Comparison of ENCODE assay signal across 32 mouse cellular contexts in genomic region chr9:106137671-106138216, GRCm38 (mm10). TPM values are rescaled to one million over a fixed set of nuclear protein-coding genes. Genes with fewer than 3 reads are reported as not detected.
DNase-seq lines count a peak whose midpoint lies in the region; ATAC-seq and TF ChIP-seq lines count a peak whose summit lies in the region.
"Had no signal": no experiment of that assay in that cellular context is flagged by ENCODE, and none has a peak within 500 bp of the region (broad histone marks: within the 10 kb centered on the region; RNA-seq: fewer than 3 reads in every experiment).

No protein-coding gene starts in this region.

- H3K27ac ChIP-seq in liver, adult 2 months (replicated peaks; ENCODE audit: insufficient read depth, low read depth, low read length) = no peak overlapping the region
- no peak overlapping the region for H3K27ac ChIP-seq in liver, embryonic 11.5 days (ENCODE audit: low read depth, low read length)
- H3K27ac ChIP-seq in cerebellum, adult 2 months (ENCODE audit: insufficient read depth, low read length) = no peak overlapping the region
- H3K27ac ChIP-seq in hindbrain, embryonic 14.5 days = no peak overlapping the region
- no peak overlapping the region for H3K27ac ChIP-seq in hindbrain, embryonic 12.5 days
- H3K27ac ChIP-seq: forebrain, embryonic 10.5 days; hindbrain, embryonic 15.5 days; layer of hippocampus, adult 2 months; left cerebral cortex, adult 2 months; liver, embryonic 14.5 days; macrophage; midbrain, embryonic 15.5 days; stomach, embryonic 15.5 days had no signal

- no peaks in the 10 kb centered on the region for H3K27me3 ChIP-seq in liver, adult 2 months (ENCODE audit: control insufficient read depth, insufficient read depth, low read length)
- no peaks in the 10 kb centered on the region for H3K27me3 ChIP-seq in liver, embryonic 11.5 days (replicated peaks; ENCODE audit: control insufficient read depth, insufficient read depth, low read length)
- no peaks in the 10 kb centered on the region for H3K27me3 ChIP-seq in cerebellum, adult 2 months (ENCODE audit: control insufficient read depth, insufficient read depth, low read length)
- no peaks in the 10 kb centered on the region for H3K27me3 ChIP-seq in hindbrain, embryonic 14.5 days (ENCODE audit: control insufficient read depth, insufficient read depth, low read length)
- H3K27me3 ChIP-seq in hindbrain, embryonic 12.5 days = no peaks in the 10 kb centered on the region
- H3K27me3 ChIP-seq: hindbrain, embryonic 15.5 days; midbrain, embryonic 15.5 days; stomach, embryonic 15.5 days had no signal

- no peak overlapping the region for H3K4me3 ChIP-seq in liver, adult 2 months (ENCODE audit: insufficient read depth, low read depth, low read length)
- no peak overlapping the region for H3K4me3 ChIP-seq in liver, embryonic 11.5 days (ENCODE audit: low read depth, low read length)
- H3K4me3 ChIP-seq in cerebellum, adult 2 months (replicated peaks; ENCODE audit: insufficient read depth, low read depth, low read length) = no peak overlapping the region
- H3K4me3 ChIP-seq in hindbrain, embryonic 14.5 days (replicated peaks; ENCODE audit: low read length) = no peak overlapping the region
- H3K4me3 ChIP-seq in hindbrain, embryonic 12.5 days = no peak overlapping the region
- H3K4me3 ChIP-seq: forebrain, embryonic 10.5 days; hindbrain, embryonic 15.5 days; layer of hippocampus, adult 2 months; left cerebral cortex, adult 2 months; midbrain, embryonic 15.5 days; stomach, embryonic 15.5 days had no signal

- no peak overlapping the region for H3K9ac ChIP-seq in liver, adult 2 months (ENCODE audit: low read depth, low read length)
- no peak overlapping the region for H3K9ac ChIP-seq in liver, embryonic 11.5 days (ENCODE audit: low read depth, low read length)
- no peak overlapping the region for H3K9ac ChIP-seq in hindbrain, embryonic 14.5 days
- no peak overlapping the region for H3K9ac ChIP-seq in hindbrain, embryonic 12.5 days
- H3K9ac ChIP-seq: hindbrain, embryonic 15.5 days; liver, embryonic 14.5 days; midbrain, embryonic 15.5 days; stomach, embryonic 15.5 days had no signal

- H3K4me2 ChIP-seq in liver, embryonic 11.5 days = no peak overlapping the region
- no peak overlapping the region for H3K4me2 ChIP-seq in hindbrain, embryonic 14.5 days (replicated peaks)
- H3K4me2 ChIP-seq in hindbrain, embryonic 12.5 days (replicated peaks) = no peak overlapping the region
- H3K4me2 ChIP-seq: hindbrain, embryonic 15.5 days; midbrain, embryonic 15.5 days; stomach, embryonic 15.5 days had no signal

- peaks cover 6% of the 10 kb centered on the region for H3K4me1 ChIP-seq in liver, adult 2 months (ENCODE audit: control insufficient read depth, insufficient read depth, low read length)
- H3K4me1 ChIP-seq in liver, embryonic 11.5 days (replicated peaks; ENCODE audit: control insufficient read depth, insufficient read depth, low read length) = no peaks in the 10 kb centered on the region
- H3K4me1 ChIP-seq in cerebellum, adult 2 months (ENCODE audit: control insufficient read depth, insufficient read depth, low read length) = peaks cover 9% of the 10 kb centered on the region; the same call in 1 of the 2 replicates
- H3K4me1 ChIP-seq in hindbrain, embryonic 14.5 days (replicated peaks; ENCODE audit: control insufficient read depth, insufficient read depth, low read length) = peaks cover 17% of the 10 kb centered on the region; the same call in 1 of the 2 replicates
- peaks cover 9% of the 10 kb centered on the region for H3K4me1 ChIP-seq in hindbrain, embryonic 12.5 days
- H3K4me1 ChIP-seq: stomach, embryonic 15.5 days had no signal

- no peaks in the 10 kb centered on the region for H3K9me3 ChIP-seq in liver, embryonic 11.5 days (ENCODE audit: control insufficient read depth, low read length)
- no peaks in the 10 kb centered on the region for H3K9me3 ChIP-seq in hindbrain, embryonic 14.5 days (ENCODE audit: control insufficient read depth, low read length)
- H3K9me3 ChIP-seq in hindbrain, embryonic 12.5 days (replicated peaks) = no peaks in the 10 kb centered on the region
- H3K9me3 ChIP-seq: forebrain, embryonic 10.5 days; hindbrain, embryonic 15.5 days; midbrain, embryonic 15.5 days; stomach, embryonic 15.5 days had no signal

- peak; percentile 74 for DNase-seq in liver, adult 2 months (ENCODE audit: extremely low read depth, low read depth, low spot score)
- DNase-seq in liver, embryonic 11.5 days (ENCODE audit: low spot score) = no peak
- peak; percentile 44 for DNase-seq in embryo, embryonic 11 days
- peak; percentile 40 for DNase-seq in fibroblast of lung, adult 2 months (ENCODE audit: low read depth)
- DNase-seq in cerebellum, adult 2 months = no peak
- no peak for DNase-seq in hindbrain, embryonic 14.5 days (ENCODE audit: low spot score)
- DNase-seq: adrenal gland, postnatal 14 days; cerebellum, adult 11-12 months; cerebellum, postnatal 10 days; heart, postnatal 14 days; kidney, adult 2 months; kidney, postnatal 36 days; lung, adult 2 months; lung, postnatal 10 days; right cerebral cortex, postnatal 25 days; thymus, postnatal 36 days had no signal

- 63% methylated on average over 10 of the region's 10 CpGs for WGBS in liver, adult 2 months
- WGBS in liver, embryonic 11.5 days = 69% methylated on average over 10 of the region's 10 CpGs
- WGBS in cerebellum, adult 2 months = 75% methylated on average over 10 of the region's 10 CpGs
- 38% methylated on average over 10 of the region's 10 CpGs for WGBS in hindbrain, embryonic 14.5 days
- WGBS in hindbrain, embryonic 12.5 days = 34% methylated on average over 10 of the region's 10 CpGs

- no peaks in the 10 kb centered on the region for H3K79me2 ChIP-seq in liver, adult 2 months (ENCODE audit: control insufficient read depth, insufficient read depth, low read length)

- no peak for ATAC-seq in liver, embryonic 11.5 days (replicated peaks; ENCODE audit: low FRiP score)
- no peak for ATAC-seq in hindbrain, embryonic 14.5 days (ENCODE audit: low FRiP score)
- ATAC-seq in hindbrain, embryonic 12.5 days (ENCODE audit: low FRiP score) = no peak
- ATAC-seq: forebrain, embryonic 16.5 days; midbrain, embryonic 15.5 days had no signal

- no peak for TF ChIP-seq POLR2A in liver, adult 2 months (IDR thresholded peaks at IDR 0.05; ENCODE audit: extremely low read depth, insufficient read depth, low read length)
- no peak for TF ChIP-seq POLR2A in cerebellum, adult 2 months (IDR thresholded peaks at IDR 0.05; ENCODE audit: borderline replicate concordance, insufficient read depth, low read length)

- TF ChIP-seq CTCF in liver, adult 2 months (IDR thresholded peaks at IDR 0.05; ENCODE audit: low read depth, low read length) = no peak
- no peak for TF ChIP-seq CTCF in cerebellum, adult 2 months (IDR thresholded peaks at IDR 0.05; ENCODE audit: borderline replicate concordance, insufficient read depth, low read depth, low read length)

- no peaks in the 10 kb centered on the region for H3K36me3 ChIP-seq in liver, adult 2 months (ENCODE audit: control insufficient read depth, insufficient read depth, low read length)
- H3K36me3 ChIP-seq in liver, embryonic 11.5 days (ENCODE audit: control insufficient read depth, insufficient read depth, low read length) = no peaks in the 10 kb centered on the region
- H3K36me3 ChIP-seq in hindbrain, embryonic 14.5 days (replicated peaks; ENCODE audit: control insufficient read depth, insufficient read depth) = no peaks in the 10 kb centered on the region
- H3K36me3 ChIP-seq in hindbrain, embryonic 12.5 days = no peaks in the 10 kb centered on the region
- H3K36me3 ChIP-seq: forebrain, embryonic 10.5 days; hindbrain, embryonic 15.5 days; midbrain, embryonic 15.5 days; stomach, embryonic 15.5 days had no signal

RNA-seq across cellular contexts. Expression of gene Glyctk, which starts 20.2 kb away (rescaled TPM):
- total RNA-seq in liver, adult 2 months (2014; rRNA removed) = 104 and 136 TPM in 2 replicates
- polyA plus RNA-seq in liver, adult 2 months (2012; rRNA removed) = 308 and 315 TPM in 2 replicates
- 12.4 and 15.7 TPM in 2 replicates for polyA plus RNA-seq in liver, embryonic 11.5 days (2014; fragmentation: Nextera tagmentation; extraction: Ambion mirVana)
- 1.7 and 2.2 TPM in 2 replicates for polyA plus RNA-seq in cerebellum, adult 2 months (2012; rRNA removed)
- 2.3 and 3.0 TPM in 2 replicates for polyA plus RNA-seq in hindbrain, embryonic 14.5 days (2014; fragmentation: Nextera tagmentation; extraction: Ambion mirVana)
- polyA plus RNA-seq in hindbrain, embryonic 12.5 days (2016; fragmentation: Nextera tagmentation; extraction: Ambion mirVana) = 5.1 and 5.6 TPM in 2 replicates

RNA-seq across cellular contexts. Expression of gene Wdr82, which starts 33.0 kb away (rescaled TPM):
- 36.3 and 40.7 TPM in 2 replicates for total RNA-seq in liver, adult 2 months (2014; rRNA removed)
- polyA plus RNA-seq in liver, adult 2 months (2012; rRNA removed) = 23.6 and 25.9 TPM in 2 replicates
- 18.8 TPM in 2 replicates for polyA plus RNA-seq in liver, embryonic 11.5 days (2014; fragmentation: Nextera tagmentation; extraction: Ambion mirVana)
- polyA plus RNA-seq in cerebellum, adult 2 months (2012; rRNA removed) = 137 and 140 TPM in 2 replicates
- 40.2 and 42.3 TPM in 2 replicates for polyA plus RNA-seq in hindbrain, embryonic 14.5 days (2014; fragmentation: Nextera tagmentation; extraction: Ambion mirVana)
- polyA plus RNA-seq in hindbrain, embryonic 12.5 days (2016; fragmentation: Nextera tagmentation; extraction: Ambion mirVana) = 34.1 and 38.9 TPM in 2 replicates

RNA-seq across cellular contexts. Expression of gene Col6a4, which starts 41.2 kb away (rescaled TPM):
- total RNA-seq in liver, adult 2 months (2014; rRNA removed) = not detected in 2 replicates
- not detected in 2 replicates for polyA plus RNA-seq in liver, adult 2 months (2012; rRNA removed)
- not detected in 2 replicates for polyA plus RNA-seq in liver, embryonic 11.5 days (2014; fragmentation: Nextera tagmentation; extraction: Ambion mirVana)
- 0.30 and 1.1 TPM in 2 replicates for polyA plus RNA-seq in cerebellum, adult 2 months (2012; rRNA removed)
- 0.32 and 0.87 TPM in 2 replicates for polyA plus RNA-seq in hindbrain, embryonic 14.5 days (2014; fragmentation: Nextera tagmentation; extraction: Ambion mirVana)
- polyA plus RNA-seq in hindbrain, embryonic 12.5 days (2016; fragmentation: Nextera tagmentation; extraction: Ambion mirVana) = 0.07 and 0.37 TPM in 2 replicates
- total RNA-seq: gastrocnemius, adult 8-10 months; heart, adult 8-10 months; megakaryocyte-erythroid progenitor cell, adult 5-6 weeks; MEL; neutrophil, adult 5-6 weeks had no signal
- polyA plus RNA-seq: heart, embryonic 14.5 days; macrophage had no signal

Comparison
In these comparisons a context has a peak if more than half of its experiments do, and no peak if none do; other contexts are left out.
1. DNase-seq: peak in liver, adult 2 months (single experiment), embryo, embryonic 11 days (single experiment) and fibroblast of lung, adult 2 months (single experiment); none in liver, embryonic 11.5 days (single experiment), cerebellum, adult 2 months (0 of 2) and hindbrain, embryonic 14.5 days (single experiment).
2. RNA of gene Glyctk, which starts 20.2 kb away (polyA plus RNA-seq): 308 to 315 TPM in liver, adult 2 months; 12.4 to 15.7 TPM in liver, embryonic 11.5 days, 5.1 to 5.6 TPM in hindbrain, embryonic 12.5 days, 2.3 to 3.0 TPM in hindbrain, embryonic 14.5 days and 1.7 to 2.2 TPM in cerebellum, adult 2 months; every median in the first group is over 10 times any median in the second.